Mouse (Mus musculus) mesoderm, embryonic 11.5 days (tissue): ENCODE results near the gene Igdcc4.
"Not testable (repeated sequence)": the region's sequence is repeated elsewhere in the genome, so short reads cannot be mapped to it uniquely, and the experiment has no call there.

ENCODE experiments used
- DNase-seq: peaks from one replicate; pipeline ENCODE4 v3.0.0-alpha.2; 2012; ENCODE audit warnings: low read depth, low spot score

Igdcc4 gene

GRCm38 (mm10) chr9:65100991-65101685 is at the start of gene Igdcc4:
TSS of gene Igdcc4 (plus strand) at chr9:65101486.
- DNase-seq, result peak; percentile 39

DNA sequence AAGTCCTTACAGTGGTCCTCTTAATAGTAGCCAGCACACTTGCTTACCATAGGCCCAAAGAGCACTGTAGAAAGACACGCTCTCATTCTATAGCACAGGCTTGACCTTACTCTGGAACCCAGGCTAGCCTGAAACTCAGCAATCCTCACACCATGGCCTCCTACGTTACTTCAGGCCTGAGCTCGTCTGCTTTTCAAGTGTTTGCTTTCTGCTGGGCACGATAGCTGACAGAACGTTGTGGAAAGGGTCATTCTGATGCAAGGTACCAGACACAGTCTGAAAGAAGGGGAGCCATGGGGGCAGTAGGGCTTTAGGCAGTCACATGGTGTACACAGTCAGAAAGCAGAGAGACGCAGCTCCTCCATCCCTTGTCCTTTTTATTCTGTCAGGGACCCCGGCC is 37.0 kb upstream of the Igdcc4 start:
- no peak for DNase-seq

DNA sequence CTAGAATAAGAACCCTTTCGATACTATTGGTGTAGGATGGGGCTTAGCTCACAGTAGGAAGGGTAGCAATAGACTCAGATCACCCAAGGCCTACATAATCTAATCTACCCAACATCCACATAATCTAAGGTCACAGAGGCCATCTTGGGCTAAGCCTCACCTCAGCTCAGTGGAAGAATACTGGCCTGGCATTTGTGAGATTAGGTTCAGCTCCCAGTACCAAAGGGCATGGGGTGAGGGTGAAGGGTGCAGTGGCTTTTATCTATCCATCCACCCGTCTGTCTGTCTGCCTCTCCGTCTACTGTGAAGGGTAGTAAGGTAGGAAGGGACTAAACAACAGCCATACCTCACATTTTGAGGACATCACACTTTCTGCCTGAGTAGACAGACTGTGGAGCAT is 30.7 kb upstream of the Igdcc4 start:
- no peak for DNase-seq

GRCm38 (mm10) chr9:65073555-65073954 is 27.7 kb upstream of the Igdcc4 start:
- peak; percentile 27 for DNase-seq

DNA sequence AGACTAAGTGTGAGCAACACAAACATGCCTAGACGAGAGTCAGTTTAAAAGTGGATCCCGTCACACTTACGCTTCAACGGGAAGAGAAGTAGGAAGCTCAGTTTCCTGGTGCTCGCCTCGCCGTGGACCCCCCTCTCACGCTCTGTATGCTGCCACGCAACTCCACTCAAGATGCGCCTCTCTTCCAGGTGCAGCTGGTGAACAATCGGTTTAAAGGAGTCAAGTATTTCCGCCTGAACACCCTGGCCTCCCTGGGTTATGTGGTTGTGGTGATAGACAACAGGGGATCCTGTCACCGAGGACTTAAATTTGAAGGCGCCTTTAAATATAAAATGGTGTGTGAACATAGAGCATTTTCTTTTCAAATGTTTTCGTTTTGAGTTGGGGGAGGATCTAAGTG is 27.0 kb upstream of the Igdcc4 start:
- DNase-seq, result no peak

DNA sequence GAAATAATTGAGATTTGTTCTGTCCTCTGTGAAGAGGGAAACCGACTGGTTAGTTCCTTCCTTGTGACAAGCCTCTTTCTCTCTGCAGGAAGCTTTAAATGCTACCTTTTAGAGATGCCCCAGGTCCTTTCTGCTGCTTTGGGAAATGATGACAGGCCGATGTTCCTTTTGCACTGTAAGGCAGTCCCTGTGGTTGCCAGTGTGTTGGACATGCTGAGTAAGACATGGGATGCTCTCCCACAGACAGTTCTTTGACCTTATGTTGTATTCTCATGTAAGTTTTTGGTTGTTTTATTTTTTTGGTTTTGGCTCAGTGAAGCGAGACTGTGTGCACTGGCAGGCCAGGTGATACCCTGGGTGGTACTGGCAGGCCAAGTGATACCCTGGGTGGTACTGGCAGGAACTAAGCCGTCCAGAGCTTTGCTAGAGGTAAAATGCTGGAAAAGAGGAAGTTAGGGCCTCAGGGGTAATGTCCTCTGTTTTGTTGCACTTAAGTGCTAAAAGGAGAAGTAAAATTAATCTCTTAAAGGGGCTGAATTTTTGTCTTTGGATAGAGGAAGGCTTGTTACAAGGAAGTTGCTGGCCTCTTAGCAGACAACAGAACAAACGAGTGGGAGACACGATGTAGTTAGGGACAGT is 26.3 kb upstream of the Igdcc4 start:
- no peak for DNase-seq

- DNase-seq, result no peak
Measured at GRCm38 (mm10) chr9:65077536-65077935, 23.8 kb upstream of the Igdcc4 start.

DNA sequence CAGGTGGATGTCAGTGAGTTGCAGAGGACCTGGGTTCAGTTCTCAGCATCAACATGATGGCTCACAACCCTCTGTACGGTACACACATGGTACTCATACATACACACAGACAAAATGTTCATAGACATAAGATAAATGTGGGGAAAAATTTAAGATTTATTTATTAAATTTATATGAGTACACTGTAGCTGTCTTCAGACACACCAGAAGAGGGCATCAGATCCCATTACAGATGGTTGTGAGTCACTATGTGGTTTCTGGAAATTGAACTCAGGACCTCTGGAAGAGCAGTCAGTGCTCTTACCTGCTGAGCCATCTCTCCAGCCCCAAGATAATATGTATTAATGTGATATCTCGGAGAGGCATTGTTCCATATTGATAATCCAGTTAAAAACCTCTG is 21.1 kb upstream of the Igdcc4 start:
- DNase-seq, result not testable (repeated sequence)

DNA sequence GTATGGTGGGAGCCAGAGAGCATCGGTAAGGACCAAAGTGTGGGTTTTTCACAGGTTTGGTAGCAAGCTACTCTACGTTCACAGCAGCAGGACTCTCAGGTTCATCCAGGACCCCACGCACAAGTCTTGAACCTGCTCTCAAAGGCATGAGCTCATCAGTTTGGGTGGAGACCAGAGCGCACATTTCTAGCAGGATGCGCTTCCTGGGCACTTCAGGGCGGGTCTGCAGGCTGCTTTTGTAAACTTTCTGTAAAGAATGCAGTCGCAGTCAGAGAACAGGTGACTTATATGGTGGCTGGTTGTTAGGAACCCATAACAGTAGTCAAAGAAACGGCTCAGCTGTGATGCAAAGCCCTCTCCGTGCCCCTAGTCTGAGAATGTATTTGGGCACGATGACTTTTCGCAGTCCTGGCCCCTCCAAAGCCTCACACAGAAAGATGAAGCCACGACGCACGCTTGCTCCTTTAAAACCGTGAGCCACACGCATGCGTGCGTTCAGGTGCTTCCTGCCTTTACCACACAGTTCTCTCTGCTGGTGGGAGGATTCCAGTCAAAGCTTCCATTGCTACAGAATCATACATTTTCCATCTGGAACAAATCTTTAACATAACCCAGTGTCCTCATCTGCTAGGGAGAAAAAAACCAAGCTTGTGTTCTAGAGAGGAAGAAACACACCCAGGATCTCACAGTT is 18.1 kb upstream of the Igdcc4 start:
- DNase-seq, result no peak

GRCm38 (mm10) chr9:65084198-65084807 is 17.0 kb upstream of the Igdcc4 start:
- DNase-seq, result no peak

DNA sequence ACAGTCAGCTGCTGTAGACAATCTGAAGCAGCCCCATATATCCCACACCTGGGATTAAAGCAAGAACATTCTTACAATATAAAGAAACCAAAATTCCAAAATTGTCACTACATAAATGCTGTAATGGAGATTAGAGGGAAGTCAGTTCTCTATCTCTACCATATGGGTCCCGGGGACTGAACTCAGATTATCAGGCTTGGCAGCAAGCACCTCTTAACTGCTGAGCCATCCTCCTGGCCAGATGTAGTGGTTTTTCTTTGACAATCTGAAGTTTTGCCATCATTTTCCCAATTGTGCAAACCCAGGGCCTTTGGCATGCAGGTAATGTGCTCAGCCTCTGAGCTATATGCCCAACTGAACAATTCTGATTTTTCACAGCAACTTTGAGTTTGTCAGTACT is 16.0 kb upstream of the Igdcc4 start:
- DNase-seq, result no peak

DNA sequence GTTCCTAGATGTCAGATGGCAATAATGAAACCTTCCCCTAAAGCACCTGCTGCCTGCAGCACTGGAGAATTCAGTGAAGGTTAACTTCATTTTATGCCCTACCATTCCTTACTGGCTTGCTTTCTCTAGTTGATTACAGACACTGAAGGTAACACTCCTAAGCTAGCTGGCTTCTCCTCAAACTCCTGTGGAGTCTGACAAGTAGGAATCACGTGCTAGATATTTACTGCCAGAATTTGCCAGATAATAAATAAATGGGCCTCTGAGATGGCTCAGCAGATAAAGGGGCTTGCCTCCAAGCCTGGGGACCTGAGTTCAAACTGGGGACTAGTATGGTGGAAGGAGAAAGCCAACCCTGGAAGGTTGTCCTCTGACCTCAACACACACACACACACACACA is 14.5 kb upstream of the Igdcc4 start:
- no peak for DNase-seq

DNA sequence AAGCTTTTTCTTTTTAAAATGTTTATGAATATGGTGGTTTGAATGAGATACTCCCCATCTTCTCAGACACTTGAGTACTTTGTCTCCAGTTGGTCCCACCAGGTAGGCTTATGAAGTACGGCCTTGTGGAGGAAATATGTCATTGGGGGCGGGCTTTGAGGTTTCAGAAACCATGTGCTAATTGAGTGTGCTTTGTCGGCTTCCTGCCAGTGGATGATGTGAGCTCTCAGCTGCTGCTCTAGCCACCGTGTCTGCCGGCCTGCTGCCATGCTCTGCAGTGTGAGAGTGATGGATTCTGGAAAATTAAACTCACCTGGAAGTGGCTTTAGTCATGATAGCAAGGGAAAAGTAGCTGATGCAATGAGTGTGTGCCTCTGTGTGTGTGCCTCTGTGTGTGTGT is 13.8 kb upstream of the Igdcc4 start:
- DNase-seq, result no peak

GRCm38 (mm10) chr9:65094237-65094636 is 7.0 kb upstream of the Igdcc4 start:
- DNase-seq, result peak; percentile 48

DNA sequence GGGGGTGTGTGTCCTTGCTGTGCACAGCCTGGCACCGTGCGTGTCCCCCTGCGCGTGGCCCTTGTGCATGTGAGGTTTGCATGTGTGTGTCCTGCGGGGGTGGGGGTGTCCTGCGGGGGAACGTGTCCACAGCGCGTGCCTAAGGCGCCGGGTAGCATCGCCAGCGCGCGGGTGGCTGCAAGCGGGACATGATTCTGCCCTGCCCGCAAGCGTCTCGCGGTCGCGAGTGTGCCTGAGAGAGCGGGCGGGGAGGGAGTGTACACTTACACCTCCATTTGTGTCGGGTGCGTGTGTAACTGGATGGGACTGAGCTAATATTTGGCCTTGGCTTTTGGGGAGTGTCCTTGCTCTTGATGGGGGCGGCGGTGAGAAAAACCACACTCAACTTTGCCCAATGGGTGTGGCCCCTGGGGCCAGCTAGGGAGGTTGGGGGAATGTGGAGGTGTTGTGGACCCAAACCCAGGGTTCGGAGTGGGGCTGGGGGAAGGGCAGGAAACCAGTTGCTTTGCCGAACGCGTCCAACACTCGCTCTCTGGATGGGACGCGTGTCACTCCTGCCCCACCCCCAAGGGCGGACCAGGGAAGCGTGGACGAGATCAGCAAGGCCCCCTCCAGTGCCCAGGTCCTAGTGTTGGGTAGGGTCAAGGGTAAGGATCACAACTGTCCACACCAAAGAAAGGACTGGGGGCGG is 545 bp downstream of the Igdcc4 start:
- DNase-seq, result peak; percentile 64

- DNase-seq, result peak; percentile 81
Measured at GRCm38 (mm10) chr9:65102377-65103172, 1.3 kb downstream of the Igdcc4 start.

- DNase-seq, result no peak
Measured at GRCm38 (mm10) chr9:65103173-65103752, 2.0 kb downstream of the Igdcc4 start.

DNA sequence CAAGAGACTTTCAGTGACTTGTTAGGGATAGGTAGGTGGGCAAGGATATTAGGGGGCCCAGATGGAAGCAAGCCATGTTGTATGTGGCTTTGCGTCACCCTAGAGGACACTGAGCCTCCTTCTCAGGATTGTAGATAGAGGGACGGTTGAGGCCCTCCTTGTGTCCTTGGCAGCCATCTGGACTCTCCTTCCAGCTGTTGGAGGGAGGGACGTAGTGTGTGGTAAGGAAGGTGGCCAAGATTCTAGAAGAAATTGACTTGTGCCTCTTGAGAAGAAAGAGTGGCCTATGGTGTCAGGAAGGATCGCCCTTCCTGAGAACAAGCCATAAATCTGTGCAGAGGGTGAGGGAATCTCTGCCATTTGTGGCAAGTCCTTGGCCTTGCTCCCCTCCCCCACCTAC is 5.5 kb downstream of the Igdcc4 start:
- DNase-seq, result no peak

DNA sequence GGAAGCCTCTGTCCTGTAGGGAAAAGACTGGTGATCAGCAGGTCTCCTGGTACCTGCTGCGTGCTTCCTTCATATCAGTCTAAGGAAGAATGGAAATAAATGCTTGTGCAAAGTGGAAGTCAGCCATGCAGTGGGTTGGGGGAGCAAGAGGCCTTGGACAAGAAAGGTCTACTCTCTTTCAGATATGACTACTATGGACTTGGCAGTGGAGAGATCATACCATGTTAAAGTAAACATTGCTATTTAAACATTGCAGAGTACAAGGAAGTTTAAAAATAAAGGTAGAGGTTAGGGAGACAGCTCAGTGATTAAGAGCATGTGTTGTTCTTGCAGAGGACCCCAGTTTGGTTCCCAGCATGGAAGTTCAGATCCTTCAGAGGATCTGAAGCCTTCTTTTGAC is 6.6 kb downstream of the Igdcc4 start:
- no peak for DNase-seq
